Mouse (Mus musculus) neural tube, embryonic 12.5 days (tissue): ENCODE results near the gene Gpc3. TPM values are rescaled to one million over a fixed set of nuclear protein-coding genes. Genes with fewer than 3 reads are reported as not detected.
A peak's percentile ranks its signal among the peaks of the same experiment; 100 is the strongest.

Experiments used
- ATAC-seq: fragments of 200-750 bp; cut with Nextera tagmentation; 2 replicates; pipeline ENCODE4 v1.8.0; 2017; ENCODE audit warnings: low read depth, mild to moderate bottlenecking, moderate TSS enrichment, moderate library complexity; ENCODE audit not compliant: low FRiP score
- H3K27ac ChIP-seq: fragments of 300-500 bp; sonication (generic); 2 replicates; pipeline ENCODE4 v1.5.1; 2016
- H3K27me3 ChIP-seq: fragments of 300-500 bp; sonication (generic); replicated peaks from 2 replicates; pipeline ENCODE4 v1.6.1; 2016; ENCODE audit warnings: mild to moderate bottlenecking
- H3K36me3 ChIP-seq: fragments of 300-500 bp; sonication (generic); 2 replicates; pipeline ENCODE4 v1.6.1; 2016; ENCODE audit warnings: mild to moderate bottlenecking
- H3K4me1 ChIP-seq: fragments of 300-500 bp; sonication (generic); 2 replicates; pipeline ENCODE4 v1.6.1; 2016
- H3K4me2 ChIP-seq: fragments of 300-500 bp; sonication (generic); replicated peaks from 2 replicates; pipeline ENCODE4 v1.6.1; 2016; ENCODE audit warnings: mild to moderate bottlenecking
- H3K4me3 ChIP-seq: fragments of 300-500 bp; sonication (generic); 2 replicates; pipeline ENCODE4 v1.5.1; 2016
- H3K9ac ChIP-seq: fragments of 300-500 bp; sonication (generic); 2 replicates; pipeline ENCODE4 v1.6.1; 2016; ENCODE audit warnings: mild to moderate bottlenecking
- H3K9me3 ChIP-seq: fragments of 300-500 bp; sonication (generic); 2 replicates; pipeline ENCODE4 v1.6.1; 2016; ENCODE audit warnings: mild to moderate bottlenecking
- WGBS: fragments of 180-500 bp; shearing (Covaris S2); methylation state at CpG from one replicate; pipeline ENCODE4 v1.1.7; 2016; 5-methylcytosine and 5-hydroxymethylcytosine counted together
- microRNA counts: library from miRNA; unstranded; fragments of <30 nt; microRNA quantifications from one replicate; lab custom pipeline; 2017
- microRNA-seq: library from miRNA; unstranded; fragments of <30 nt; microRNA quantifications from one replicate; pipeline ENCODE4, GENCODE M21; 2017
- polyA plus RNA-seq: library from polyadenylated mRNA; unstranded; fragments of >200 nt; fragmentation: Nextera tagmentation; extraction: Ambion mirVana; gene quantifications from 2 replicates; pipeline ENCODE4 v1.2.1, GENCODE M21; 2016

Gpc3 gene
- polyA plus RNA-seq, 1 experiment from 2014 or later: 303 TPM

- H3K36me3 ChIP-seq: no peaks in the 10 kb centered on the region
- no peaks in the 10 kb centered on the region for H3K4me1 ChIP-seq
- no peaks in the 10 kb centered on the region for H3K27me3 ChIP-seq
- 81% methylated on average over 1 of the region's 1 CpGs for WGBS
- no peak overlapping the region for H3K4me3 ChIP-seq
- H3K27ac ChIP-seq: no peak overlapping the region
- H3K9me3 ChIP-seq: no peaks in the 10 kb centered on the region
- H3K4me2 ChIP-seq: no peak overlapping the region
- no peak overlapping the region for H3K9ac ChIP-seq
- no peak for ATAC-seq
Measured at GRCm38 (mm10) chrX:52254526-52254925, 359.2 kb downstream of the Gpc3 start.

- Histone ChIP-seq H3K36me3 (no peaks in the 10 kb centered on the region), H3K4me2 (no peak overlapping the region), H3K27ac (no peak overlapping the region), H3K4me3 (no peak overlapping the region), H3K9me3 (no peaks in the 10 kb centered on the region), H3K9ac (no peak overlapping the region), H3K4me1 (no peaks in the 10 kb centered on the region), H3K27me3 (no peaks in the 10 kb centered on the region)
- ATAC-seq: no peak
- WGBS: 86% methylated on average over 4 of the region's 4 CpGs
Measured at GRCm38 (mm10) chrX:52245694-52246297, 368.0 kb downstream of the Gpc3 start.

GRCm38 (mm10) chrX:52237470-52237869, 376.3 kb downstream of the Gpc3 start:
- Histone ChIP-seq H3K4me2 (no peak overlapping the region), H3K9ac (no peak overlapping the region), H3K27ac (no peak overlapping the region), H3K9me3 (no peaks in the 10 kb centered on the region), H3K4me3 (no peak overlapping the region), H3K27me3 (no peaks in the 10 kb centered on the region), H3K4me1 (no peaks in the 10 kb centered on the region), H3K36me3 (no peaks in the 10 kb centered on the region)
- no peak for ATAC-seq
- 95% methylated on average over 4 of the region's 4 CpGs for WGBS

- no peaks in the 10 kb centered on the region for H3K27me3 ChIP-seq
- H3K27ac ChIP-seq: no peak overlapping the region
- no peak overlapping the region for H3K4me2 ChIP-seq
- 47% methylated on average over 7 of the region's 7 CpGs for WGBS
- H3K36me3 ChIP-seq: no peaks in the 10 kb centered on the region
- no peak overlapping the region for H3K9ac ChIP-seq
- no peak overlapping the region for H3K4me3 ChIP-seq
- H3K4me1 ChIP-seq: no peaks in the 10 kb centered on the region
- ATAC-seq: no peak
- H3K9me3 ChIP-seq: no peaks in the 10 kb centered on the region
Measured at GRCm38 (mm10) chrX:52231984-52232383, 381.8 kb downstream of the Gpc3 start.

- Histone ChIP-seq H3K9ac (no peak overlapping the region), H3K4me1 (no peaks in the 10 kb centered on the region), H3K4me3 (no peak overlapping the region), H3K27ac (no peak overlapping the region), H3K9me3 (no peaks in the 10 kb centered on the region), H3K36me3 (no peaks in the 10 kb centered on the region), H3K27me3 (no peaks in the 10 kb centered on the region), H3K4me2 (no peak overlapping the region)
- ATAC-seq: no peak
- whole genome bisulfite sequencing: 87% methylated on average over 4 of the region's 4 CpGs
Measured at GRCm38 (mm10) chrX:52230711-52231110, 383.0 kb downstream of the Gpc3 start.

MicroRNA genes within 50 kb of the gene (microRNA counts, 519-probe panel; counts per million panel counts)
- microRNA mmu-miR-717 (lab: Ali Mortazavi, UCI): 342 counts per million, percentile 67 among the panel's probes with 10 or more counts

Small RNAs within 50 kb of the gene (microRNA-seq; reads per million reads assigned to microRNA genes)
- gene Mir6384 (not detected), gene Mir717 (not detected)

Other genes with a start within 250 kb of the Gpc3 start
- 4.1 and 4.4 TPM in 2 replicates for gene Ccdc160, start 177.2 kb upstream of the Gpc3 start, polyA plus RNA-seq